Mouse (Mus musculus) stomach, embryonic 14.5 days (tissue): ENCODE results near the gene Prkce. TPM values are rescaled to one million over a fixed set of nuclear protein-coding genes. Genes with fewer than 3 reads are reported as not detected.

Source experiments
- ATAC-seq: fragments of 200-750 bp; cut with Nextera tagmentation; 2 replicates; pipeline ENCODE4 v1.8.0; 2017; ENCODE audit warnings: low read depth, moderate TSS enrichment; ENCODE audit not compliant: insufficient number of reproducible peaks, insufficient read depth, low FRiP score
- H3K27ac ChIP-seq: fragments of 300-500 bp; sonication (generic); 2 replicates; pipeline ENCODE4 v1.5.1; 2014; ENCODE audit warnings: mild to moderate bottlenecking, low read length, moderate library complexity, mixed read lengths
- H3K27me3 ChIP-seq: fragments of 300-500 bp; sonication (generic); 2 replicates; pipeline ENCODE4 v1.6.1; 2014; ENCODE audit warnings: low read length, control low read depth, mixed read lengths; ENCODE audit not compliant: control insufficient read depth, insufficient read depth
- H3K36me3 ChIP-seq: fragments of 300-500 bp; sonication (generic); 2 replicates; pipeline ENCODE4 v1.6.1; 2014; ENCODE audit warnings: mild to moderate bottlenecking, control low read depth, low read length, moderate library complexity, mixed read lengths; ENCODE audit not compliant: control insufficient read depth, insufficient read depth
- H3K4me1 ChIP-seq: fragments of 300-500 bp; sonication (generic); 2 replicates; pipeline ENCODE4 v1.6.1; 2014; ENCODE audit warnings: low read length, control low read depth, mixed read lengths; ENCODE audit not compliant: control insufficient read depth, insufficient read depth
- H3K4me2 ChIP-seq: fragments of 300-500 bp; sonication (generic); replicated peaks from 2 replicates; pipeline ENCODE4 v1.6.1; 2014; ENCODE audit warnings: low read depth, low read length, control low read depth
- H3K4me3 ChIP-seq: fragments of 300-500 bp; sonication (generic); 2 replicates; pipeline ENCODE4 v1.5.1; 2014; ENCODE audit warnings: low read depth, low read length, control low read depth
- H3K9ac ChIP-seq: fragments of 300-500 bp; sonication (generic); replicated peaks from 2 replicates; pipeline ENCODE4 v1.6.1; 2014; ENCODE audit warnings: low read depth, mild to moderate bottlenecking, control low read depth, low read length, moderate library complexity, mixed read lengths
- H3K9me3 ChIP-seq: fragments of 300-500 bp; sonication (generic); 2 replicates; pipeline ENCODE4 v1.6.1; 2016; ENCODE audit warnings: low read depth, low read length, control low read depth; ENCODE audit not compliant: control insufficient read depth
- WGBS: fragments of 180-500 bp; shearing (Covaris S2); extraction: QIAGEN DNeasy Blood & Tissue Kit; methylation state at CpG from one replicate; pipeline ENCODE4 v1.1.7; 2014; 5-methylcytosine and 5-hydroxymethylcytosine counted together
- polyA plus RNA-seq: library from polyadenylated mRNA; unstranded; fragments of >200 nt; fragmentation: Nextera tagmentation; extraction: Ambion mirVana; gene quantifications from 2 replicates; pipeline ENCODE4 v1.2.1, GENCODE M21; 2014

Prkce gene
- polyA plus RNA-seq, 1 experiment from 2014 or later: 7.3 TPM

- H3K4me1 ChIP-seq: no peaks in the 10 kb centered on the region
- WGBS: 45% methylated on average over 9 of the region's 10 CpGs
- H3K9me3 ChIP-seq: no peaks in the 10 kb centered on the region
- no peak for ATAC-seq
- no peaks in the 10 kb centered on the region for H3K27me3 ChIP-seq
- H3K4me3 ChIP-seq: no peak overlapping the region
- no peaks in the 10 kb centered on the region for H3K36me3 ChIP-seq
- H3K4me2 ChIP-seq: no peak overlapping the region
- no peak overlapping the region for H3K27ac ChIP-seq
- no peak overlapping the region for H3K9ac ChIP-seq
These were observed 125.7 kb downstream of the Prkce start for GRCm38 (mm10) chr17:86293247-86293744.

- Histone ChIP-seq H3K4me1 (peaks cover 19% of the 10 kb centered on the region), H3K27ac (no peak overlapping the region), H3K4me3 (no peak overlapping the region), H3K9ac (no peak overlapping the region), H3K27me3 (no peaks in the 10 kb centered on the region), H3K36me3 (no peaks in the 10 kb centered on the region), H3K9me3 (no peaks in the 10 kb centered on the region), H3K4me2 (no peak overlapping the region)
- no peak for ATAC-seq
- 37% methylated on average over 3 of the region's 3 CpGs for WGBS
These were observed 132.0 kb downstream of the Prkce start for GRCm38 (mm10) chr17:86299576-86299975.

- Histone ChIP-seq H3K36me3 (no peaks in the 10 kb centered on the region), H3K4me1 (peaks cover 24% of the 10 kb centered on the region), H3K9ac (no peak overlapping the region), H3K27me3 (no peaks in the 10 kb centered on the region), H3K4me2 (peak overlapping the region; percentile 16; the same call in 1 of the 2 replicates), H3K27ac (peak overlapping the region; percentile 55; the same call in 1 of the 2 replicates), H3K9me3 (no peaks in the 10 kb centered on the region), H3K4me3 (no peak overlapping the region)
- no peak; the same call in 1 of the 2 replicates for ATAC-seq
- WGBS: 49% methylated on average over 21 of the region's 22 CpGs
These were observed 133.4 kb downstream of the Prkce start for GRCm38 (mm10) chr17:86300774-86301595.

GRCm38 (mm10) chr17:86302266-86302665 lies 134.7 kb downstream of the Prkce start:
- H3K27me3 ChIP-seq: no peaks in the 10 kb centered on the region
- H3K9ac ChIP-seq: no peak overlapping the region
- ATAC-seq: no peak
- H3K27ac ChIP-seq: no peak overlapping the region
- no peak overlapping the region for H3K4me3 ChIP-seq
- 82% methylated on average over 11 of the region's 11 CpGs for WGBS
- peaks cover 24% of the 10 kb centered on the region for H3K4me1 ChIP-seq
- no peak overlapping the region for H3K4me2 ChIP-seq
- H3K9me3 ChIP-seq: no peaks in the 10 kb centered on the region
- no peaks in the 10 kb centered on the region for H3K36me3 ChIP-seq

GRCm38 (mm10) chr17:86302861-86303331 lies 135.3 kb downstream of the Prkce start:
- Histone ChIP-seq H3K9me3 (no peaks in the 10 kb centered on the region), H3K27me3 (no peaks in the 10 kb centered on the region), H3K27ac (no peak overlapping the region), H3K4me1 (peaks cover 24% of the 10 kb centered on the region), H3K4me3 (no peak overlapping the region), H3K36me3 (no peaks in the 10 kb centered on the region), H3K4me2 (no peak overlapping the region), H3K9ac (no peak overlapping the region)
- WGBS: 85% methylated on average over 14 of the region's 14 CpGs
- no peak for ATAC-seq

GRCm38 (mm10) chr17:86303401-86304243 lies 136.0 kb downstream of the Prkce start:
- Histone ChIP-seq H3K9ac (no peak overlapping the region), H3K4me1 (peaks cover 24% of the 10 kb centered on the region), H3K27ac (no peak overlapping the region), H3K36me3 (no peaks in the 10 kb centered on the region), H3K9me3 (no peaks in the 10 kb centered on the region), H3K4me3 (no peak overlapping the region), H3K4me2 (no peak overlapping the region), H3K27me3 (no peaks in the 10 kb centered on the region)
- peak; percentile 38; the same call in 1 of the 2 replicates for ATAC-seq
- WGBS: 46% methylated on average over 19 of the region's 19 CpGs

- Histone ChIP-seq H3K27me3 (no peaks in the 10 kb centered on the region), H3K9me3 (no peaks in the 10 kb centered on the region), H3K27ac (no peak overlapping the region), H3K9ac (no peak overlapping the region), H3K4me2 (no peak overlapping the region), H3K4me3 (no peak overlapping the region), H3K36me3 (no peaks in the 10 kb centered on the region), H3K4me1 (peaks cover 24% of the 10 kb centered on the region)
- ATAC-seq: no peak
- 36% methylated on average over 17 of the region's 17 CpGs for WGBS
These were observed 137.5 kb downstream of the Prkce start for GRCm38 (mm10) chr17:86304923-86305630.

GRCm38 (mm10) chr17:86306161-86306560 lies 138.6 kb downstream of the Prkce start:
- WGBS: 87% methylated on average over 7 of the region's 7 CpGs
- H3K4me2 ChIP-seq: no peak overlapping the region
- H3K27me3 ChIP-seq: no peaks in the 10 kb centered on the region
- no peak overlapping the region for H3K9ac ChIP-seq
- peaks cover 21% of the 10 kb centered on the region for H3K4me1 ChIP-seq
- no peak overlapping the region for H3K4me3 ChIP-seq
- H3K27ac ChIP-seq: no peak overlapping the region
- H3K36me3 ChIP-seq: no peaks in the 10 kb centered on the region
- H3K9me3 ChIP-seq: no peaks in the 10 kb centered on the region
- ATAC-seq: no peak
